Mouse (Mus musculus) forebrain, embryonic 13.5 days (tissue): ENCODE data around the gene Slc13a4. TPM values are rescaled to one million over a fixed set of nuclear protein-coding genes. Genes with fewer than 3 reads are reported as not detected.

Source experiments
- ATAC-seq: fragments of 200-750 bp; cut with Nextera tagmentation; 2 replicates; pipeline ENCODE4 v1.8.0; 2017
- H3K27ac ChIP-seq: fragments of 300-500 bp; sonication (generic); 2 replicates; pipeline ENCODE4 v1.5.1; 2015; ENCODE audit warnings: inconsistent platforms, mild to moderate bottlenecking, moderate library complexity
- H3K27me3 ChIP-seq: fragments of 300-500 bp; sonication (generic); 2 replicates; pipeline ENCODE4 v1.6.1; 2015; ENCODE audit warnings: mild to moderate bottlenecking, inconsistent platforms
- H3K36me3 ChIP-seq: fragments of 300-500 bp; sonication (generic); 2 replicates; pipeline ENCODE4 v1.6.1; 2015; ENCODE audit warnings: mild to moderate bottlenecking, inconsistent platforms; ENCODE audit not compliant: poor library complexity, severe bottlenecking
- H3K4me1 ChIP-seq: fragments of 300-500 bp; sonication (generic); 2 replicates; pipeline ENCODE4 v1.6.1; 2015; ENCODE audit warnings: inconsistent platforms
- H3K4me2 ChIP-seq: fragments of 300-500 bp; sonication (generic); 2 replicates; pipeline ENCODE4 v1.6.1; 2015; ENCODE audit warnings: inconsistent platforms, mild to moderate bottlenecking, moderate library complexity
- H3K4me3 ChIP-seq: fragments of 300-500 bp; sonication (generic); 2 replicates; pipeline ENCODE4 v1.5.1; 2015; ENCODE audit warnings: mild to moderate bottlenecking, inconsistent platforms
- H3K9ac ChIP-seq: fragments of 300-500 bp; sonication (generic); 2 replicates; pipeline ENCODE4 v1.6.1; 2015; ENCODE audit warnings: mild to moderate bottlenecking, inconsistent platforms
- H3K9me3 ChIP-seq: fragments of 300-500 bp; sonication (generic); replicated peaks from 2 replicates; pipeline ENCODE4 v1.6.1; 2016; ENCODE audit warnings: inconsistent platforms
- WGBS: fragments of 180-500 bp; shearing (Covaris S2); methylation state at CpG from one replicate; pipeline ENCODE4 v1.1.7; 2015; 5-methylcytosine and 5-hydroxymethylcytosine counted together
- polyA plus RNA-seq: library from polyadenylated mRNA; unstranded; fragments of >200 nt; fragmentation: Nextera tagmentation; extraction: Ambion mirVana; gene quantifications from 2 replicates; pipeline ENCODE4 v1.2.1, GENCODE M21; 2015

The Slc13a4 gene
- polyA plus RNA-seq, 1 experiment from 2014 or later, result 0.50 TPM

- no peak overlapping the region for H3K27ac ChIP-seq
- no peaks in the 10 kb centered on the region for H3K9me3 ChIP-seq
- H3K4me1 ChIP-seq, result no peaks in the 10 kb centered on the region
- no peaks in the 10 kb centered on the region for H3K27me3 ChIP-seq
- no peak overlapping the region for H3K4me3 ChIP-seq
- no peak overlapping the region for H3K4me2 ChIP-seq
- ATAC-seq, result no peak
- no peak overlapping the region for H3K9ac ChIP-seq
- no peaks in the 10 kb centered on the region for H3K36me3 ChIP-seq
- 93% methylated on average over 7 of the region's 7 CpGs for WGBS
Observed at GRCm38 (mm10) chr6:35297516-35298227, 10.3 kb downstream of the Slc13a4 start.

DNA sequence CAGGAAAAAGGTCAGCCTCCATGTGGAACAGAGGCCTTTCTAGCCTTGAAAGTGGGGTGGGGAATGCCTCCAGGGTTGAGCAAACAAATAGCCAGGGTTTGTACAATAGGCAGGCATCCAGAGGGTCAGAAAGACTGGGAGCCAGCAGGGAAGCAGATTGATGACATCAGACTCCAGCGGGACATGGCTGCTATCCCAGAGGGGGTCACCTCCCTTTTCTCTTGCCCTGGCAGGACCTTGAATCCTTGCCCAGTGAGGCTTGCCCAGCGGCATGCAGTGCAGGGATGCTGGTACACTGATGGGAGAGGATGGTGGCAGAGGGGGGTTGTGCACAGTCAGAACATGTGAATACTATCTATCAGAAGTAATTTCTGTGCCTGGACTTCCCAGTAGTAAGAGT lies 10.9 kb downstream of the Slc13a4 start:
- H3K4me1 ChIP-seq, result no peaks in the 10 kb centered on the region
- no peak overlapping the region for H3K27ac ChIP-seq
- H3K9me3 ChIP-seq, result no peaks in the 10 kb centered on the region
- no peak overlapping the region for H3K4me2 ChIP-seq
- WGBS, result 25% methylated on average over 2 of the region's 2 CpGs
- no peaks in the 10 kb centered on the region for H3K36me3 ChIP-seq
- ATAC-seq, result no peak
- no peak overlapping the region for H3K9ac ChIP-seq
- no peak overlapping the region for H3K4me3 ChIP-seq
- H3K27me3 ChIP-seq, result no peaks in the 10 kb centered on the region

- Histone ChIP-seq H3K4me2 (no peak overlapping the region), H3K9me3 (no peaks in the 10 kb centered on the region), H3K27ac (no peak overlapping the region), H3K4me3 (no peak overlapping the region), H3K4me1 (no peaks in the 10 kb centered on the region), H3K9ac (no peak overlapping the region), H3K27me3 (no peaks in the 10 kb centered on the region), H3K36me3 (no peaks in the 10 kb centered on the region)
- ATAC-seq, result no peak
- 89% methylated on average over 2 of the region's 2 CpGs for WGBS
Observed at GRCm38 (mm10) chr6:35294964-35295363, 13.0 kb downstream of the Slc13a4 start.

GRCm38 (mm10) chr6:35289676-35290075 lies 18.3 kb downstream of the Slc13a4 start:
- no peak for ATAC-seq

GRCm38 (mm10) chr6:35288920-35289319 lies 19.0 kb downstream of the Slc13a4 start:
- Histone ChIP-seq H3K4me3 (no peak overlapping the region), H3K27ac (no peak overlapping the region), H3K4me1 (peaks cover 13% of the 10 kb centered on the region), H3K4me2 (no peak overlapping the region), H3K9me3 (no peaks in the 10 kb centered on the region), H3K9ac (no peak overlapping the region), H3K27me3 (no peaks in the 10 kb centered on the region), H3K36me3 (no peaks in the 10 kb centered on the region)
- peak; percentile 16; the same call in 1 of the 2 replicates for ATAC-seq
- whole genome bisulfite sequencing, result 6% methylated on average over 7 of the region's 7 CpGs

More at GRCm38 (mm10) chr6:35289676-35290075, 18.3 kb downstream of the Slc13a4 start:
- 93% methylated on average over 8 of the region's 8 CpGs for WGBS
- Histone ChIP-seq H3K4me2 (no peak overlapping the region), H3K27me3 (no peaks in the 10 kb centered on the region), H3K27ac (no peak overlapping the region), H3K9ac (no peak overlapping the region), H3K9me3 (no peaks in the 10 kb centered on the region), H3K4me3 (no peak overlapping the region), H3K36me3 (no peaks in the 10 kb centered on the region), H3K4me1 (peaks cover 13% of the 10 kb centered on the region)

DNA sequence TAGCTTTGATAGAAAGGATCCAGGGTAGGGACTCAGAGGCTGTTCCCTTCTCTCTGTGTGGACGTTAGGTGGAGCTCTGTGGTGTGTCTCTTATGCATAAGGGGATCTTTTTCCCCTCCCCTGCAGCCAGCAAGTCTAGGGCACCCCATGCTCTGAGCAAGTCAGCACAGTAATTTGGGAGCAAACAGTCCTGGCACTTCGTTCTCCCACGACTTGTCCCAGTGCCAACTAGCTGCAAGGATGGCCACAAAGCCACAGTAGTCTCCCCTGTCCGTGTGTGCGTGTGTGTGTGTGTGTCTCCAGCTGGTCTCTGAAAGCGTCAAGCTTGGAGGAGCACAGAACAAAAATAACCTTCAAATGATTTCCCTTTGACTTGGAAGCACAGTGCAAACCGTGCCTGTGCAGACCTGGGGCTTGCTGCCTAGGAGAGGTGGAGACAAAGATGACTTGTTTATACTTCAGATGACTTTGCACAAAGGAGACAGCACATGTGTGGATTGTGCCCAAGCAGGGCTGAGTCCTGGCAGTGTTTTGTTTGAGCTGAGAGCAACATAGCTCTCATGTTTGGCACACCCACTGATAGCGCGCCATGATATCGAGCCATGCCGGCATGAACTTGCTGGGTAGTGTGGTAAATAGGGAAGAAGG lies 19.7 kb downstream of the Slc13a4 start:
- Histone ChIP-seq H3K4me3 (no peak overlapping the region), H3K36me3 (no peaks in the 10 kb centered on the region), H3K27me3 (no peaks in the 10 kb centered on the region), H3K4me2 (no peak overlapping the region), H3K9ac (no peak overlapping the region), H3K4me1 (peaks cover 13% of the 10 kb centered on the region), H3K9me3 (no peaks in the 10 kb centered on the region), H3K27ac (no peak overlapping the region)
- ATAC-seq, result peak; percentile 30
- WGBS, result 71% methylated on average over 11 of the region's 11 CpGs

DNA sequence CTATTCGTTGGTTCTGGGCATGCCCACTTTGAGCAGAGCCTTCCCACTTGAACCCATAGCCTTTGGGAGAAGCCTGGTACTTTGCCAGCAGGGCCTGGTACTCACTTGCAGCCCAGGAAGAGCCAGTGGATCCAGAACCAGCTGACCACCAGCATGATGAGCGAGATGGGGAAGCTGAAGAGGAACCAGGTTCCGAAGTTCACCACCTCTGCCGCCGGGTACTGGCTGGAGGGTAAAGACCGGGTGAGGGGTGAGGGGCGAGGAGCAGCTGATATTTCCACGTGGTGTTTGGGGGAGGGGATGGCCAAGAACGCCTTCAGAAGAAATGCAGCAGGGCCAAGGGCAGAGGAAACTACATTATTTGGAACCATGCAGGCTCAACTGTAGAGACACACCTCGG lies 28.6 kb downstream of the Slc13a4 start:
- Histone ChIP-seq H3K9me3 (no peaks in the 10 kb centered on the region), H3K27me3 (no peaks in the 10 kb centered on the region), H3K4me3 (no peak overlapping the region), H3K4me2 (no peak overlapping the region), H3K4me1 (no peaks in the 10 kb centered on the region), H3K27ac (no peak overlapping the region), H3K36me3 (no peaks in the 10 kb centered on the region), H3K9ac (no peak overlapping the region)
- WGBS, result 81% methylated on average over 10 of the region's 10 CpGs
- ATAC-seq, result no peak

DNA sequence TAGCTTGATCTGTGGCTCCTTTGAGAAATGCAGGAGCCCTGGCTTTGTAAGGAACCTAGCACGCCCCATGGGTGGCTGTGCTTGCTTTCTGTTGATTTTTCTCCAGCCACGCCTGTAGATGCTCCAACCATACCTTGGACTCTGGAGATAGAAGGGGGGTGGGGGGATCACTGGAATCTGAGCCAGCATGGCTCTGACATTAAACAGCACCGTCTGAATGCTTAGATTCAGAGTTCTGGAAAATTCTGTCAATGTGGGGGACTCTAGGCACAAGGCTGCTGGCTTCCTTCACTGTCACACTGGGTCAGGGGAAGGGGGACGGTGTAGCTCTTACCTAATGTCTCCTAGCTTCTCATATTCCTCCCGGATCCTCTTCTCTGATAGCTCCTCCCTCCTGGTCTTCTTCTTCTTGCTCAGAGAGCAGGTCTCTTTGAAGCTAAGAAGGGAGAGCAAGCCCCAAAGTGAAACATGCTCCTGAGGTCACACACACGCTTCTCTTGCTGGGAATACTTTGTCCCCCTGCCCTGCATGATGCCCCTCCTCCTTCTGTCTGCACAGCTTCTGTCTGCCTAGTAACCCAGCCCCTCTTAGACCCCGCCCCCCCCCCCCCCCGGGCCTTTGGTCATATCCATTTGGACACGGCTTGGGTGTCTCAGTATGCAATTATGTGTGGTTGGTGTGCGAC lies 29.9 kb downstream of the Slc13a4 start:
- no peaks in the 10 kb centered on the region for H3K36me3 ChIP-seq
- H3K9me3 ChIP-seq, result no peaks in the 10 kb centered on the region
- H3K27ac ChIP-seq, result no peak overlapping the region
- H3K4me1 ChIP-seq, result no peaks in the 10 kb centered on the region
- ATAC-seq, result no peak
- WGBS, result 72% methylated on average over 10 of the region's 10 CpGs
- no peak overlapping the region for H3K4me3 ChIP-seq
- H3K9ac ChIP-seq, result no peak overlapping the region
- no peaks in the 10 kb centered on the region for H3K27me3 ChIP-seq
- no peak overlapping the region for H3K4me2 ChIP-seq

DNA sequence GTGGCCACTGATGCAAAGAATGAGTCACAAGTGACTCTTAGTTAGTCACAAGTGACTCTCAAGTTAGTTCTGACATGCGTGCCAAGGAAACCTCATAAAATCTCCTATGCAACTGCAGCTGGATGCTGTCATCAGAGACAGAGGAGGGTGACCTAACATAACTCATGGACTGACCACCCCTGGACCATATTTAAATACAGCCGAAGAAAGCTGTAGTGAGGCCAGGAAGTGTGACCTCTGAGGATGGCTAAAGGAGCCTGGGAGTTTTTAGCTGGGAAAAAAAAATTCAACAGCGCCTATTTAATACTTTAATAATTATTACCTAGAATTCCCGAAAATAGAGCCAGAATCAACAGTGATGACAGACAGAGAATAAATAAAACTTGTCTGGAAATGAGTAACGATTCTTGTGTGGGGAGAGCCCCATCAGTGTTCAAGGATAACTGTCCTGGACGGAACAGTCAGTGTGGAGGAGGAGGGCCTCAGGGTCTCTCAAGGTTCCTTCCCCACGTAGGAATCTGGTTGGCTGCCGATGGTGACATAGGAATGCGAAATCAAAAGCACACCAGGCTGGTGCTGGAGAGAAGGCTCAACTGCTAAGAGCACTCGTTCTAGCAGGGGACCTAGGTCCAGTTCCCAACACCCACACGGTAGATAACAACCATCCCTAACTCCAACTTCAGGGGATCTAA lies 34.4 kb downstream of the Slc13a4 start:
- Histone ChIP-seq H3K36me3 (no peaks in the 10 kb centered on the region), H3K4me2 (no peak overlapping the region), H3K9me3 (no peaks in the 10 kb centered on the region), H3K4me1 (no peaks in the 10 kb centered on the region), H3K27me3 (no peaks in the 10 kb centered on the region), H3K27ac (no peak overlapping the region), H3K9ac (no peak overlapping the region), H3K4me3 (no peak overlapping the region)
- 87% methylated on average over 11 of the region's 11 CpGs for WGBS
- no peak for ATAC-seq

- H3K27ac ChIP-seq, result no peak overlapping the region
- no peak overlapping the region for H3K9ac ChIP-seq
- no peak overlapping the region for H3K4me3 ChIP-seq
- no peak for ATAC-seq
- H3K4me1 ChIP-seq, result no peaks in the 10 kb centered on the region
- no peak overlapping the region for H3K4me2 ChIP-seq
- no peaks in the 10 kb centered on the region for H3K27me3 ChIP-seq
- H3K36me3 ChIP-seq, result no peaks in the 10 kb centered on the region
- WGBS, result 86% methylated on average over 20 of the region's 20 CpGs
- no peaks in the 10 kb centered on the region for H3K9me3 ChIP-seq
Observed at GRCm38 (mm10) chr6:35271868-35272765, 35.8 kb downstream of the Slc13a4 start.

DNA sequence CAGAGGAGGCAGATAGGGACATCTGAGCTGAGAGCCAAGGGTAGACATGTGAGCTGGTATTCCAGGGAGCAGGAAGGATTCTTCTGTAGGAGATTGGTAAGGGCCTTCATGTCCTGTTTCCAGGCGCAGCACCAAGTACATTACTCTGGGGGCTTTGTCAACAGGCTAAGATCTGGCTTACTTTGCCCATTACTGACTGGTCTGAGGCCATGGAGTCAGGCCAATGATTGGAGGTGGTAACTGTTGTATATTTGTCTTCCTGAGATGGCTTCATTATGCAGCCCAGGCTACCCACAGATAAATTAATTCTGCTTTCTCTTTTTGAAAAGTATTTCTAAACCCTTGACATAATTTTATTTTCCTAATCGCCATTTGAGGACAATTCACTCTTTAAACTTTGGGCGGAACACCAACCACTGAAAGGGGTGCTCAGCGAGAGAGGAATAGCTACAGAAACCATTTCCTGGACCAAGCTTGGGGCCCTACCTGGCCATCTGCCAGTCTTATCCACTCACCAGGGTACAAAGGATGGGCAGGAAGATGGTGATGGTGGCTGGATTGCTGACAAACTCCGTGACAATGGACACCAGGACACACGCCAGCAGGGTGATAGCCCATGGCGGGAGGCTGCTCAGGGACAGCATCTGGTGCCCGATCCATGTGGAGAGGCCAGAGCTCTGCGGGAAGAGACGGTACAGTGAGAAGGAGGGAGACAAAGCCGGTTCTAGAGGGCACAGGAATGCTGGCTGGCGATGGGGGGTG lies 36.7 kb downstream of the Slc13a4 start:
- Histone ChIP-seq H3K36me3 (no peaks in the 10 kb centered on the region), H3K4me2 (no peak overlapping the region), H3K4me1 (no peaks in the 10 kb centered on the region), H3K27ac (no peak overlapping the region), H3K9ac (no peak overlapping the region), H3K9me3 (no peaks in the 10 kb centered on the region), H3K4me3 (no peak overlapping the region), H3K27me3 (no peaks in the 10 kb centered on the region)
- 78% methylated on average over 12 of the region's 12 CpGs for WGBS
- 0 out of 2 replicates have a peak, but pooled peaks have one; percentile 21 for ATAC-seq
